In genomic region chr13:12309446-12309845, GRCm38 (mm10) we compare ENCODE assay signal across 31 mouse cellular contexts. TPM values are rescaled to one million over a fixed set of nuclear protein-coding genes. Genes with fewer than 3 reads are reported as not detected.
DNase-seq lines count a peak whose midpoint lies in the region; ATAC-seq and TF ChIP-seq lines count a peak whose summit lies in the region.
"Had no signal": no experiment of that assay in that cellular context is flagged by ENCODE, and none has a peak within 500 bp of the region (broad histone marks: within the 10 kb centered on the region; RNA-seq: fewer than 3 reads in every experiment).

No protein-coding gene starts in this region.

- WGBS in heart, embryonic 14.5 days, result 63% methylated on average over 3 of the region's 3 CpGs
- WGBS in lung, embryonic 16.5 days, result 63% methylated on average over 3 of the region's 3 CpGs
- WGBS in embryonic facial prominence, embryonic 14.5 days, result 81% methylated on average over 3 of the region's 3 CpGs
- WGBS in stomach, embryonic 15.5 days, result 70% methylated on average over 3 of the region's 3 CpGs
- 63% methylated on average over 3 of the region's 3 CpGs for WGBS in intestine, postnatal 0 days

- DNase-seq in heart, postnatal 14 days, result no peak
- no peak for DNase-seq in lung, postnatal 14 days
- peak; percentile 21 for DNase-seq in embryonic facial prominence, embryonic 14.5 days (ENCODE audit: low spot score)
- DNase-seq: adrenal gland, adult 2 months; B cell, adult 2 months; cerebellum, adult 11 months; cerebellum, adult 9-11 months; gastrocnemius, adult 2 months; kidney, adult 2 months; left cerebral cortex, postnatal 4 days; retina, postnatal 1 day; right cerebral cortex, postnatal 25 days had no signal

- intact Hi-C loops in heart, postnatal 14 days (cut with DNase I), result no loop called here

- no peak overlapping the region for H3K4me2 ChIP-seq in heart, embryonic 14.5 days (ENCODE audit: low read length)
- no peak overlapping the region for H3K4me2 ChIP-seq in lung, embryonic 16.5 days (ENCODE audit: low read depth, low read length)
- no peak overlapping the region for H3K4me2 ChIP-seq in embryonic facial prominence, embryonic 14.5 days (ENCODE audit: low read depth, low read length)
- no peak overlapping the region for H3K4me2 ChIP-seq in stomach, embryonic 15.5 days
- H3K4me2 ChIP-seq in intestine, postnatal 0 days (replicated peaks; ENCODE audit: low read depth), result no peak overlapping the region
- H3K4me2 ChIP-seq: forebrain, embryonic 13.5 days; hindbrain, embryonic 12.5 days; limb, embryonic 15.5 days; lung, embryonic 15.5 days; neural tube, embryonic 13.5 days had no signal

- H3K9ac ChIP-seq in heart, embryonic 14.5 days (ENCODE audit: low read length), result peak overlapping the region; percentile 42; the same call in 1 of the 2 replicates
- H3K9ac ChIP-seq in lung, embryonic 16.5 days (ENCODE audit: low read length), result no peak overlapping the region
- no peak overlapping the region for H3K9ac ChIP-seq in embryonic facial prominence, embryonic 14.5 days (ENCODE audit: low read depth, low read length)
- no peak overlapping the region for H3K9ac ChIP-seq in stomach, embryonic 15.5 days
- no peak overlapping the region for H3K9ac ChIP-seq in intestine, postnatal 0 days (ENCODE audit: low read depth, low read length)
- H3K9ac ChIP-seq: forebrain, embryonic 13.5 days; hindbrain, embryonic 12.5 days; limb, embryonic 15.5 days; liver, embryonic 14.5 days; lung, embryonic 15.5 days; neural tube, embryonic 13.5 days had no signal

- H3K4me3 ChIP-seq in heart, embryonic 14.5 days (ENCODE audit: control insufficient read depth in 1 of 2, insufficient read depth in 1 of 2, low read depth in 1 of 2, low read length in 2 of 2), result no peak overlapping the region
- no peak overlapping the region for H3K4me3 ChIP-seq in lung, embryonic 16.5 days (ENCODE audit: low read length)
- H3K4me3 ChIP-seq in embryonic facial prominence, embryonic 14.5 days (ENCODE audit: low read depth, low read length), result no peak overlapping the region
- no peak overlapping the region for H3K4me3 ChIP-seq in stomach, embryonic 15.5 days (replicated peaks)
- H3K4me3 ChIP-seq in intestine, postnatal 0 days (ENCODE audit: low read depth, low read length), result no peak overlapping the region
- H3K4me3 ChIP-seq: forebrain, embryonic 13.5 days; gastrocnemius, adult 2 months; hindbrain, embryonic 12.5 days; limb, embryonic 15.5 days; lung, embryonic 15.5 days; midbrain, embryonic 10.5 days; myocyte; neural tube, embryonic 13.5 days had no signal

- H3K27me3 ChIP-seq in heart, embryonic 14.5 days (ENCODE audit: control insufficient read depth, insufficient read depth, low read length), result no peaks in the 10 kb centered on the region
- no peaks in the 10 kb centered on the region for H3K27me3 ChIP-seq in lung, embryonic 16.5 days (ENCODE audit: control insufficient read depth, insufficient read depth, low read depth, low read length)
- no peaks in the 10 kb centered on the region for H3K27me3 ChIP-seq in embryonic facial prominence, embryonic 14.5 days (replicated peaks; ENCODE audit: control insufficient read depth, insufficient read depth, low read length)
- no peaks in the 10 kb centered on the region for H3K27me3 ChIP-seq in stomach, embryonic 15.5 days (replicated peaks)
- H3K27me3 ChIP-seq in intestine, postnatal 0 days (replicated peaks; ENCODE audit: control insufficient read depth, insufficient read depth, low read length), result no peaks in the 10 kb centered on the region
- H3K27me3 ChIP-seq: CH12.LX; forebrain, embryonic 13.5 days; hindbrain, embryonic 12.5 days; limb, embryonic 15.5 days; lung, embryonic 15.5 days; neural tube, embryonic 13.5 days; Patski had no signal

- H3K4me1 ChIP-seq in heart, embryonic 14.5 days (ENCODE audit: control insufficient read depth in 2 of 2, insufficient read depth in 2 of 2, low read length in 2 of 2), result peaks cover 24 to 56% of the 10 kb centered on the region in 2 experiments
- H3K4me1 ChIP-seq in lung, embryonic 16.5 days (replicated peaks; ENCODE audit: control insufficient read depth, insufficient read depth, low read length), result 0 out of 2 replicates have a peak, but pooled peaks cover 4% of the 10 kb centered on the region
- H3K4me1 ChIP-seq in embryonic facial prominence, embryonic 14.5 days (ENCODE audit: control insufficient read depth, insufficient read depth, low read length), result peaks cover 2% of the 10 kb centered on the region; the same call in 1 of the 2 replicates
- peaks cover 10% of the 10 kb centered on the region; the same call in 1 of the 2 replicates for H3K4me1 ChIP-seq in stomach, embryonic 15.5 days
- no peaks in the 10 kb centered on the region for H3K4me1 ChIP-seq in intestine, postnatal 0 days (replicated peaks; ENCODE audit: control insufficient read depth, insufficient read depth, low read length)
- H3K4me1 ChIP-seq: hindbrain, embryonic 12.5 days; lung, embryonic 15.5 days had no signal

- peak overlapping the region; percentile 23 to 58; a peak in 2 of 4 replicates for H3K27ac ChIP-seq in heart, embryonic 14.5 days (replicated peaks in 1 of 2; ENCODE audit: control insufficient read depth in 1 of 2, insufficient read depth in 1 of 2, low read depth in 2 of 2, low read length in 2 of 2)
- no peak overlapping the region for H3K27ac ChIP-seq in lung, embryonic 16.5 days (ENCODE audit: low read length)
- H3K27ac ChIP-seq in embryonic facial prominence, embryonic 14.5 days (replicated peaks; ENCODE audit: low read depth, low read length), result no peak overlapping the region
- no peak overlapping the region; the same call in 1 of the 2 replicates for H3K27ac ChIP-seq in stomach, embryonic 15.5 days
- no peak overlapping the region for H3K27ac ChIP-seq in intestine, postnatal 0 days (ENCODE audit: low read depth, low read length)
- H3K27ac ChIP-seq: forebrain, embryonic 13.5 days; gastrocnemius, adult 2 months; hindbrain, embryonic 12.5 days; kidney, postnatal 0 days; limb, embryonic 15.5 days; liver, embryonic 14.5 days; lung, embryonic 15.5 days; midbrain, embryonic 10.5 days; neural tube, embryonic 13.5 days had no signal

- H3K36me3 ChIP-seq in heart, embryonic 14.5 days (ENCODE audit: control insufficient read depth, insufficient read depth, low read length), result peaks cover 72% of the 10 kb centered on the region
- no peaks in the 10 kb centered on the region for H3K36me3 ChIP-seq in lung, embryonic 16.5 days (ENCODE audit: control insufficient read depth, insufficient read depth, low read length)
- H3K36me3 ChIP-seq in embryonic facial prominence, embryonic 14.5 days (ENCODE audit: control insufficient read depth, insufficient read depth, low read length), result no peaks in the 10 kb centered on the region
- H3K36me3 ChIP-seq in stomach, embryonic 15.5 days, result no peaks in the 10 kb centered on the region
- no peaks in the 10 kb centered on the region for H3K36me3 ChIP-seq in intestine, postnatal 0 days (ENCODE audit: control insufficient read depth, insufficient read depth)
- H3K36me3 ChIP-seq: G1E; hindbrain, embryonic 12.5 days; limb, embryonic 15.5 days; lung, embryonic 15.5 days; neural tube, embryonic 13.5 days had no signal

- ATAC-seq in heart, embryonic 14.5 days (ENCODE audit: insufficient number of reproducible peaks, insufficient read depth, low FRiP score, low read depth), result no peak
- peak; percentile 47 for ATAC-seq in lung, embryonic 16.5 days (ENCODE audit: low read depth)
- 0 out of 2 replicates have a peak, but pooled peaks have one; percentile 9 for ATAC-seq in embryonic facial prominence, embryonic 14.5 days (ENCODE audit: low read depth)
- ATAC-seq in stomach, embryonic 15.5 days (ENCODE audit: insufficient read depth, low FRiP score, low read depth), result peak; percentile 67; the same call in 1 of the 2 replicates
- ATAC-seq in intestine, postnatal 0 days, result no peak
- ATAC-seq: forebrain, embryonic 13.5 days; midbrain, embryonic 16.5 days; Patski had no signal

- no peaks in the 10 kb centered on the region for H3K9me3 ChIP-seq in heart, embryonic 14.5 days (ENCODE audit: control insufficient read depth, low read length)
- no peaks in the 10 kb centered on the region for H3K9me3 ChIP-seq in lung, embryonic 16.5 days (ENCODE audit: control insufficient read depth, low read length)
- H3K9me3 ChIP-seq in embryonic facial prominence, embryonic 14.5 days (ENCODE audit: control insufficient read depth, low read length), result no peaks in the 10 kb centered on the region
- no peaks in the 10 kb centered on the region for H3K9me3 ChIP-seq in stomach, embryonic 15.5 days
- H3K9me3 ChIP-seq in intestine, postnatal 0 days (ENCODE audit: control insufficient read depth), result no peaks in the 10 kb centered on the region
- H3K9me3 ChIP-seq: forebrain, embryonic 13.5 days; G1E; hindbrain, embryonic 12.5 days; limb, embryonic 15.5 days; lung, embryonic 15.5 days; midbrain, embryonic 10.5 days; neural tube, embryonic 13.5 days had no signal

- TF ChIP-seq CTCF in intestine, postnatal 0 days (IDR thresholded peaks at IDR 0.05; ENCODE audit: low read depth), result no peak

RNA-seq across cellular contexts. Expression of gene Actn2, which starts 31.1 kb away (rescaled TPM):
- 1,376 and 1,533 TPM in 2 replicates for polyA plus RNA-seq in heart, embryonic 14.5 days (2014; fragmentation: Nextera tagmentation; extraction: Ambion mirVana)
- 1,000 to 10,000 TPM; 1,811 to 1,984 TPM for total RNA-seq in heart, postnatal 14 days (2021)
- 42.4 and 53.1 TPM in 2 replicates for polyA plus RNA-seq in lung, embryonic 16.5 days (2015; fragmentation: Nextera tagmentation; extraction: Ambion mirVana)
- polyA plus RNA-seq in embryonic facial prominence, embryonic 14.5 days (2014; fragmentation: Nextera tagmentation; extraction: Ambion mirVana), result 358 and 490 TPM in 2 replicates
- polyA plus RNA-seq in stomach, embryonic 15.5 days (2015; fragmentation: Nextera tagmentation; extraction: Ambion mirVana), result 4.1 and 9.1 TPM in 2 replicates
- 1.2 and 1.5 TPM in 2 replicates for polyA plus RNA-seq in intestine, postnatal 0 days (2015; fragmentation: Nextera tagmentation; extraction: Ambion mirVana)
- total RNA-seq: CH12.LX; common myeloid progenitor, adult 5-6 weeks; granulocyte monocyte progenitor cell, adult 5-6 weeks had no signal
- polyA plus RNA-seq: G1E had no signal

RNA-seq across cellular contexts. Expression of gene Mtr, which starts 51.5 kb away (rescaled TPM):
- polyA plus RNA-seq in heart, embryonic 14.5 days (2014; fragmentation: Nextera tagmentation; extraction: Ambion mirVana), result 14.8 and 17.5 TPM in 2 replicates
- total RNA-seq in heart, postnatal 14 days (2021), result 10 to 100 TPM; 56.9 to 59.5 TPM
- polyA plus RNA-seq in lung, embryonic 16.5 days (2015; fragmentation: Nextera tagmentation; extraction: Ambion mirVana), result 15.3 and 15.6 TPM in 2 replicates
- 20.5 and 23.4 TPM in 2 replicates for polyA plus RNA-seq in embryonic facial prominence, embryonic 14.5 days (2014; fragmentation: Nextera tagmentation; extraction: Ambion mirVana)
- polyA plus RNA-seq in stomach, embryonic 15.5 days (2015; fragmentation: Nextera tagmentation; extraction: Ambion mirVana), result 9.6 and 10.1 TPM in 2 replicates
- polyA plus RNA-seq in intestine, postnatal 0 days (2015; fragmentation: Nextera tagmentation; extraction: Ambion mirVana), result 2.3 and 2.8 TPM in 2 replicates

Comparison
In these comparisons a context has a peak if more than half of its experiments do, and no peak if none do; other contexts are left out.
1. ATAC-seq: peak in lung, embryonic 16.5 days (single experiment), embryonic facial prominence, embryonic 14.5 days (single experiment) and stomach, embryonic 15.5 days (single experiment); none in heart, embryonic 14.5 days (single experiment) and intestine, postnatal 0 days (single experiment).
2. H3K27ac ChIP-seq: peak in heart, embryonic 14.5 days (2 of 2); none in lung, embryonic 16.5 days (single experiment), embryonic facial prominence, embryonic 14.5 days (single experiment), stomach, embryonic 15.5 days (single experiment) and intestine, postnatal 0 days (single experiment).